Mouse (Mus musculus) embryonic stem cell, embryonic (primary cell): ENCODE measurements around the gene Psmc2.

ENCODE experiments used
- CTCF ChIA-PET, 4 experiments: fragments of 300-600 bp in 2 of 4; fragments of 350-600 bp in 2 of 4; sonication (Branson Sonifier 250); formaldehyde crosslinking; loops; one replicate each; lab custom pipeline; 2022; ENCODE audit warnings: inconsistent platforms in 2 of 4; lab: Charles Lee
- POLR2A ChIA-PET, 4 experiments: fragments of 300-600 bp in 2 of 4; fragments of 350-600 bp in 2 of 4; sonication (Branson Sonifier 250); formaldehyde crosslinking; loops; one replicate each; lab custom pipeline; 2022; ENCODE audit warnings: antibody characterized with exemption in 4 of 4, inconsistent platforms in 1 of 4; lab: Charles Lee

Gene Psmc2

DNA sequence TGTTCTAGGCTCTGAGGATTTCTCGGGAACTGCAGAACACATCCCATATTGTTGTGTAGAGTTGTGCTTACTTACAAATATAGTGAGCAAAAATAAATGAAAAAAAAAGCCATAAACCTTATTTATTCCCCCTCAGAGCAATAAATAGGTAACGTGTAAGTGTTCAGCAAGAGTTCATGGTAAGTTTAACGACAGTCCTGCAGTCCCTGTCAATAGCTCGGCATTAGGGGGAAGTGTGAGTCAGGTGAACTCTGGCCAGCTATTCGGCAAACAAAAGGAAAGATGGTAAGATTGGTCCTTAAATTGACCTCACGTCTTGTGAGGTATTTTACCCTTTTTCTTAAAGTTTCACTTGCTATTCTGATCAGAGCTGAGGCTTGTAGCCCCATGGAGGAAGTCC is 62.4 kb downstream of the Psmc2 start:
- ChIA-PET CTCF (interaction anchor here in 1 of 4 experiments (1.0 to 1.5 kb wide), 2 partner anchors 11 to 72 kb away, joined by 3 to 5 read pairs; no protein-coding TSS in a partner anchor), POLR2A (interaction anchor here in 1 of 4 experiments (1.0 kb wide), 1 partner anchor 32 kb away, joined by 3 read pairs; no protein-coding TSS in a partner anchor)

DNA sequence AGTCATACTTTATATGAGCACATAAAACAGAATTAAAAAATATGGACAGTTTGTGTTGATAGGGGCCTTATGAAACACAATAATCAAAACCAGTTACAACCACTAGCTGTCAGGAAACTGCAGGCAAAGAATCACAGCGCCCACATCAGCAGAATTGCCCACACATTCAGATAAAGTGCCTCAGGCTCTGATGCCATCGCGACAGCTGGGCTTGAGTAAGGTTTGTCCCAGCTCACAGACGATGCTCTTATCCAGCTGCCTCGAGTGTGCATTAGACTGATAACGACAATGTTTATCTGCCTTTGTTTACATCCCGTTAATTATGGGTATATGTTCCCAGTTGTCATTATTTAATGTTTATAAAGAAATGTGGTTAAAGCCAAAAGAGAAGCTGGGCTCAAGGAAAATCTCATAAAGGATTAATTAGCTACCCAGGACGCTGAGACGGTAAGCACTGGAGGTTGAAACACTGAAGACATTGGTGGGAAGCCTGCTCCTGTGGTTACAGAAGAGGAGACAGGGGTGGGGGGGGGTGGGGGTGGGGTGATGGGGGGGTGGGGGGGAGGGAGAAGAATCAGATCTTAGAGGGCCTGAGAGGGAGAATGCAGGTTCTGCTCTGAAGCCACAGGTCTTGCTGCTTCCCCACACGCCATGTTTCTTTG is 66.7 kb downstream of the Psmc2 start:
- CTCF ChIA-PET = no interaction called here

More for the DNA sequence above, 66.7 kb downstream of the Psmc2 start:
- POLR2A ChIA-PET = interaction anchor here in 1 of 4 experiments (0.8 kb wide), 1 partner anchor 25 kb away, joined by 3 read pairs; no protein-coding TSS in a partner anchor
